Mouse (Mus musculus) neutrophil, adult 83 days (primary cell): ENCODE results near the gene Kif16b. TPM values are rescaled to one million over a fixed set of nuclear protein-coding genes. Genes with fewer than 3 reads are reported as not detected.

Experiments
- total RNA-seq, 2 experiments: library from RNA; stranded (reverse); gene quantifications; one replicate each; pipeline ENCODE4 v1.2.4; 2023

The Kif16b gene
- 10 to 100 TPM; 12.0 to 14.0 TPM for total RNA-seq

GRCm38 (mm10) chr2:142900862-142901805, at the start of gene Kif16b:
Gene Kif16b (minus strand): TSS chr2:142901531.

Other genes with a start within 250 kb of the Kif16b start
- 10 to 100 TPM; 33.4 to 35.2 TPM for gene Snrpb2, start 161.5 kb upstream of the Kif16b start, total RNA-seq
- gene Otor, start 176.9 kb upstream of the Kif16b start, total RNA-seq, result not detected